Mouse (Mus musculus) heart, embryonic 12.5 days (tissue): ENCODE results near the gene Ssbp4. TPM values are rescaled to one million over a fixed set of nuclear protein-coding genes. Genes with fewer than 3 reads are reported as not detected.

Experiments
- ATAC-seq: fragments of 200-750 bp; cut with Nextera tagmentation; 2 replicates; pipeline ENCODE4 v1.8.0; 2017; ENCODE audit warnings: moderate TSS enrichment, moderate library complexity; ENCODE audit not compliant: insufficient number of reproducible peaks, low FRiP score
- H3K27ac ChIP-seq: fragments of 300-500 bp; sonication (generic); 2 replicates; pipeline ENCODE4 v1.5.1; 2016; ENCODE audit warnings: mild to moderate bottlenecking, moderate library complexity; ENCODE audit not compliant: poor library complexity, severe bottlenecking
- H3K27me3 ChIP-seq: fragments of 300-500 bp; sonication (generic); replicated peaks from 2 replicates; pipeline ENCODE4 v1.6.1; 2016; ENCODE audit warnings: mild to moderate bottlenecking, moderate library complexity
- H3K36me3 ChIP-seq: fragments of 300-500 bp; sonication (generic); 2 replicates; pipeline ENCODE4 v1.6.1; 2016; ENCODE audit warnings: mild to moderate bottlenecking, moderate library complexity
- H3K4me1 ChIP-seq: fragments of 300-500 bp; sonication (generic); replicated peaks from 2 replicates; pipeline ENCODE4 v1.6.1; 2016; ENCODE audit warnings: mild to moderate bottlenecking
- H3K4me2 ChIP-seq: fragments of 300-500 bp; sonication (generic); 2 replicates; pipeline ENCODE4 v1.6.1; 2016; ENCODE audit warnings: mild to moderate bottlenecking, moderate library complexity
- H3K4me3 ChIP-seq: fragments of 300-500 bp; sonication (generic); 2 replicates; pipeline ENCODE4 v1.5.1; 2016; ENCODE audit warnings: mild to moderate bottlenecking
- H3K9ac ChIP-seq: fragments of 300-500 bp; sonication (generic); 2 replicates; pipeline ENCODE4 v1.6.1; 2016; ENCODE audit warnings: mild to moderate bottlenecking, moderate library complexity
- H3K9me3 ChIP-seq: fragments of 300-500 bp; sonication (generic); replicated peaks from 2 replicates; pipeline ENCODE4 v1.6.1; 2016; ENCODE audit warnings: mild to moderate bottlenecking, moderate library complexity
- WGBS: fragments of 180-500 bp; shearing (Covaris S2); methylation state at CpG from one replicate; pipeline ENCODE4 v1.1.7; 2016; 5-methylcytosine and 5-hydroxymethylcytosine counted together
- polyA plus RNA-seq: library from polyadenylated mRNA; unstranded; fragments of >200 nt; fragmentation: Nextera tagmentation; extraction: Ambion mirVana; gene quantifications from 2 replicates; pipeline ENCODE4 v1.2.1, GENCODE M21; 2016

The Ssbp4 gene
- polyA plus RNA-seq, 1 experiment from 2014 or later = 78.6 TPM

- Histone ChIP-seq H3K27me3 (no peaks in the 10 kb centered on the region), H3K4me1 (peaks cover 84% of the 10 kb centered on the region), H3K27ac (no peak overlapping the region), H3K36me3 (no peaks in the 10 kb centered on the region), H3K4me3 (no peak overlapping the region), H3K4me2 (no peak overlapping the region), H3K9me3 (no peaks in the 10 kb centered on the region), H3K9ac (no peak overlapping the region)
- WGBS = 61% methylated on average over 3 of the region's 3 CpGs
- no peak for ATAC-seq
Measured at GRCm38 (mm10) chr8:70562802-70563201, 45.9 kb downstream of the Ssbp4 start.

- Histone ChIP-seq H3K4me2 (no peak overlapping the region), H3K4me1 (peaks cover 92% of the 10 kb centered on the region), H3K9ac (peak overlapping the region; percentile 50; the same call in 1 of the 2 replicates), H3K27ac (peak overlapping the region; percentile 79; the same call in 1 of the 2 replicates), H3K36me3 (no peaks in the 10 kb centered on the region), H3K4me3 (no peak overlapping the region), H3K9me3 (no peaks in the 10 kb centered on the region), H3K27me3 (no peaks in the 10 kb centered on the region)
- WGBS = 43% methylated on average over 7 of the region's 7 CpGs
- ATAC-seq = no peak
Measured at GRCm38 (mm10) chr8:70561809-70562535, 46.7 kb downstream of the Ssbp4 start.

- Histone ChIP-seq H3K9me3 (no peaks in the 10 kb centered on the region), H3K4me2 (no peak overlapping the region), H3K27me3 (no peaks in the 10 kb centered on the region), H3K4me3 (no peak overlapping the region), H3K27ac (peak overlapping the region; percentile 79), H3K36me3 (no peaks in the 10 kb centered on the region), H3K9ac (peak overlapping the region; percentile 6), H3K4me1 (peaks cover 85% of the 10 kb centered on the region)
- ATAC-seq = no peak
- 24% methylated on average over 4 of the region's 4 CpGs for WGBS
Measured at GRCm38 (mm10) chr8:70561357-70561756, 47.3 kb downstream of the Ssbp4 start.

- Histone ChIP-seq H3K4me2 (peak overlapping the region; percentile 11; the same call in 1 of the 2 replicates), H3K4me1 (peaks cover 79% of the 10 kb centered on the region), H3K4me3 (no peak overlapping the region), H3K27ac (peak overlapping the region; percentile 79), H3K9ac (peak overlapping the region; percentile 11; the same call in 1 of the 2 replicates), H3K9me3 (no peaks in the 10 kb centered on the region), H3K36me3 (0 out of 2 replicates have a peak, but pooled peaks cover 4% of the 10 kb centered on the region), H3K27me3 (no peaks in the 10 kb centered on the region)
- 0 out of 2 replicates have a peak, but pooled peaks have one; percentile 1 for ATAC-seq
- WGBS = 31% methylated on average over 3 of the region's 3 CpGs
Measured at GRCm38 (mm10) chr8:70560564-70560963, 48.1 kb downstream of the Ssbp4 start.

DNA sequence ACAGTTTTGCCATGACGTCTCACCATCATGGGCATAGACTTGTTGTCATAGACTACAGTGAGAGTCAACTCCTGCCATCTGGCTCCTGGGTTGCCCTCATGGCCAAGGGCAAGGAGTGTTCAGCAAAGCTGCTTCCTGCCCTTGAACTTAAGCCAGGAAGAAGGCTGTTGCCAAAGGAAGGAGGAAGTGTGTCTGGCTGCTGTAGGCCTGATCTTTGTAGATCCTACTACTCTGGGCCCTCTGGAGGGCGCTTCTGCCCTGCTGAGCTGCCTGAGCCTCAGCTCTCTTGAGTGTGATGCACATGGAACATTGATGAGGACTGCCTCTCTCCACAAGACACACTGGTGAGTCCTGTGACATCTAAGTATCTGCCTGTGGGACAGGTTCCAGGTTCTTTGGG, 48.6 kb downstream of the Ssbp4 start:
- WGBS = 73% methylated on average over 2 of the region's 2 CpGs
- no peak for ATAC-seq
- Histone ChIP-seq H3K27me3 (no peaks in the 10 kb centered on the region), H3K9ac (0 out of 2 replicates have a peak overlapping the region, but pooled peaks have one; percentile 11), H3K4me2 (no peak overlapping the region), H3K4me1 (peaks cover 78% of the 10 kb centered on the region), H3K27ac (peak overlapping the region; percentile 79; the same call in 1 of the 2 replicates), H3K9me3 (no peaks in the 10 kb centered on the region), H3K4me3 (no peak overlapping the region), H3K36me3 (0 out of 2 replicates have a peak, but pooled peaks cover 4% of the 10 kb centered on the region)

GRCm38 (mm10) chr8:70558983-70559382, 49.7 kb downstream of the Ssbp4 start:
- ATAC-seq = no peak
- Histone ChIP-seq H3K27ac (0 out of 2 replicates have a peak overlapping the region, but pooled peaks have one; percentile 60), H3K4me3 (no peak overlapping the region), H3K4me1 (peaks cover 77% of the 10 kb centered on the region), H3K9me3 (no peaks in the 10 kb centered on the region), H3K27me3 (no peaks in the 10 kb centered on the region), H3K9ac (no peak overlapping the region), H3K4me2 (no peak overlapping the region), H3K36me3 (0 out of 2 replicates have a peak, but pooled peaks cover 4% of the 10 kb centered on the region)
- 74% methylated on average over 3 of the region's 3 CpGs for WGBS

GRCm38 (mm10) chr8:70558334-70558733, 50.3 kb downstream of the Ssbp4 start:
- peak overlapping the region; percentile 42; the same call in 1 of the 2 replicates for H3K9ac ChIP-seq
- H3K4me1 ChIP-seq = peaks cover 80% of the 10 kb centered on the region
- no peak overlapping the region for H3K4me2 ChIP-seq
- H3K9me3 ChIP-seq = no peaks in the 10 kb centered on the region
- H3K27ac ChIP-seq = peak overlapping the region; percentile 60; the same call in 1 of the 2 replicates
- 38% methylated on average over 4 of the region's 4 CpGs for WGBS
- H3K4me3 ChIP-seq = no peak overlapping the region
- no peaks in the 10 kb centered on the region for H3K27me3 ChIP-seq
- 0 out of 2 replicates have a peak, but pooled peaks cover 4% of the 10 kb centered on the region for H3K36me3 ChIP-seq
- no peak for ATAC-seq

- Histone ChIP-seq H3K27ac (no peak overlapping the region), H3K4me3 (no peak overlapping the region), H3K36me3 (0 out of 2 replicates have a peak, but pooled peaks cover 4% of the 10 kb centered on the region), H3K27me3 (no peaks in the 10 kb centered on the region), H3K9ac (no peak overlapping the region), H3K9me3 (no peaks in the 10 kb centered on the region), H3K4me1 (peaks cover 77% of the 10 kb centered on the region), H3K4me2 (no peak overlapping the region)
- WGBS = 91% methylated on average over 4 of the region's 4 CpGs
- no peak for ATAC-seq
Measured at GRCm38 (mm10) chr8:70555079-70555747, 53.5 kb downstream of the Ssbp4 start.

DNA sequence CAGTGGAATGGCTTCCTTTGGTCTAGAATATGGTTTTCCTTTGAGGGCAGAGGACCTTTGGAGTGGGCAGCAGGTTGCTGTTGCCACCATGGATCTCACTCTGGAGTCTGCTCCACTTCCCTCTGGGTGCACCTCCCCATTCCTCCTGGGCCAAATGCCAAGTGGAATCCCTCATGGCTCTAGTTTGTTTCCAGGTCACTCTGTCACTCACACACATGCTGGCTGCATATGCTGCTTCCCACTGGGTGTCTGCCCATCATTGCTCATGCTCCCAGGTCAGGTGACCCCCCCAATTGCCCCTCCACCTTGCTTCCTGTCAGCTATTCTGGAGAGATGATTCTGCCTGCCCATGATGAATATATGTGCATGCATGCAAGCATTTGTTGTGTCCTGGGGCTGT, 54.9 kb downstream of the Ssbp4 start:
- Histone ChIP-seq H3K4me2 (no peak overlapping the region), H3K9me3 (no peaks in the 10 kb centered on the region), H3K36me3 (peaks cover 4% of the 10 kb centered on the region; the same call in 1 of the 2 replicates), H3K27me3 (no peaks in the 10 kb centered on the region), H3K4me3 (no peak overlapping the region), H3K4me1 (peaks cover 65% of the 10 kb centered on the region), H3K27ac (peak overlapping the region; percentile 75), H3K9ac (no peak overlapping the region; the same call in 1 of the 2 replicates)
- 0 out of 2 replicates have a peak, but pooled peaks have one; percentile 30 for ATAC-seq

DNA sequence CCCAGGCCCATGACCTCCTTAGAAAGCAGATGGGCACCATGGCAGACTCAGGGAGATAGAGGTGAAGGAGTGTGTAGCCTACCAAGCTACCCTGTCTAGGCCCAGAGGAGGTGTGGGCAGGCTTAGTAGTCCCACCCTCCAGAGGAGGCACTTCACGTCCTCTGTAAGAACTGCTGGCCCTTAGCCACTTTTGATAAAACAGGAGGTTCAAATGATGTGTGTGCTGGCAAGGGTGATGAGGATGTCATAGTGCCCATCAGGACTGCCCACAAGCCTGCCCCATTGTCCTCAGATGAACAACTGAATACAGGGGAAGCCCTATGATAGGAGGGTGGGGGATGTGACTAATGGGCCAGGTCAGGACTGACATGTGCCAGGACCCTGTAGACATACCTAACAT, 55.8 kb downstream of the Ssbp4 start:
- Histone ChIP-seq H3K4me3 (no peak overlapping the region), H3K27me3 (no peaks in the 10 kb centered on the region), H3K9ac (0 out of 2 replicates have a peak overlapping the region, but pooled peaks have one; percentile 46), H3K36me3 (peaks cover 4% of the 10 kb centered on the region; the same call in 1 of the 2 replicates), H3K4me2 (no peak overlapping the region), H3K27ac (peak overlapping the region; percentile 75; the same call in 1 of the 2 replicates), H3K9me3 (no peaks in the 10 kb centered on the region), H3K4me1 (peaks cover 64% of the 10 kb centered on the region)
- peak; percentile 29; the same call in 1 of the 2 replicates for ATAC-seq
- 4% methylated on average over 1 of the region's 1 CpGs for WGBS
